9 mouse cellular contexts compared by ENCODE assay signal in the genomic region with DNA sequence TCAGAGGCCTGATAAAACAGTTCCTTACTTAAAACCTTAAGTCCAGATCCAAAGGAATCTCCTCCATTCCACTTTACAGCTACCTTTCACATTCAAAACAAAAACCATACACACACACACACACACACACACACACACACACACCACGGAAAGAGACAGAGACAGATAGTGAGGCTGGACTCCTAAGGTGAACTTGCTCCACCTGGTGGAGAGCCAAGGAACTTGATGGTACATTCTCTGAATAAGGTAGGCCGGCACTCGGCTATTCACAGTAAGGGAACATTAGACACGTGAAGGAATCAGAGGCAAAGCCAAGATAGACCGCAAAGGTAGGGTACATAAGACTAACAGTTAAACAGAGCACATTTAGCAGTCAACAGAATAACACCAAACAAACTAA. TPM values are rescaled to one million over a fixed set of nuclear protein-coding genes. Genes with fewer than 3 reads are reported as not detected.
DNase-seq lines count a peak whose midpoint lies in the region; ATAC-seq and TF ChIP-seq lines count a peak whose summit lies in the region.
"Had no signal": no experiment of that assay in that cellular context is flagged by ENCODE, and none has a peak within 500 bp of the region (broad histone marks: within the 10 kb centered on the region; RNA-seq: fewer than 3 reads in every experiment).

No protein-coding gene starts in this region.

- no peak overlapping the region for H3K27ac ChIP-seq in forebrain, postnatal 0 days (ENCODE audit: low read depth, low read length)
- no peak overlapping the region for H3K27ac ChIP-seq in hindbrain, embryonic 12.5 days
- H3K27ac ChIP-seq: macrophage had no signal

- no peaks in the 10 kb centered on the region for H3K4me1 ChIP-seq in forebrain, postnatal 0 days (ENCODE audit: insufficient read depth)
- H3K4me1 ChIP-seq in hindbrain, embryonic 12.5 days: peaks cover 10% of the 10 kb centered on the region; the same call in 1 of the 2 replicates

- H3K27me3 ChIP-seq in Patski: peaks cover 7% of the 10 kb centered on the region
- peaks cover 8% of the 10 kb centered on the region; the same call in 1 of the 2 replicates for H3K27me3 ChIP-seq in forebrain, postnatal 0 days (ENCODE audit: insufficient read depth, low read length)
- H3K27me3 ChIP-seq in hindbrain, embryonic 12.5 days: peaks cover 27% of the 10 kb centered on the region

- in situ Hi-C loops in Patski (cut with MboI; ENCODE audit: low pct_unique_long_range_greater_than_20kb): loop anchor here (5.0 to 10.0 kb wide), 2 partner anchors 88 to 241 kb away; no protein-coding TSS in a partner anchor

- POLR2A ChIA-PET in Patski (lab: Charles Lee): no interaction called here

- H3K9ac ChIP-seq in forebrain, postnatal 0 days: no peak overlapping the region
- H3K9ac ChIP-seq in hindbrain, embryonic 12.5 days: no peak overlapping the region

- ATAC-seq in Patski: no peak
- peak; percentile 88 for ATAC-seq in forebrain, postnatal 0 days
- ATAC-seq in hindbrain, embryonic 12.5 days (ENCODE audit: low FRiP score): peak; percentile 51; the same call in 1 of the 2 replicates

- H3K4me3 ChIP-seq in forebrain, postnatal 0 days (ENCODE audit: low read depth, low read length): no peak overlapping the region
- no peak overlapping the region for H3K4me3 ChIP-seq in hindbrain, embryonic 12.5 days

- WGBS in forebrain, postnatal 0 days: 2% methylated on average over 5 of the region's 5 CpGs
- WGBS in hindbrain, embryonic 12.5 days: 4% methylated on average over 5 of the region's 5 CpGs

- no peaks in the 10 kb centered on the region for H3K36me3 ChIP-seq in forebrain, postnatal 0 days (ENCODE audit: insufficient read depth)
- no peaks in the 10 kb centered on the region for H3K36me3 ChIP-seq in hindbrain, embryonic 12.5 days

- no peak for DNase-seq in Patski (ENCODE audit: low read depth, low spot score)
- DNase-seq in cerebellum, adult 11-12 months: peak; percentile 68
- DNase-seq in forebrain, postnatal 0 days: peak; percentile 92
- DNase-seq in layer of hippocampus, postnatal 10 days (ENCODE audit: low spot score in 2 of 2): peak; percentile 82 to 86
- DNase-seq in lung, postnatal 14 days: peak; percentile 89
- peak; percentile 90 for DNase-seq in retina, postnatal 1 day
- peak; percentile 88 for DNase-seq in thymus, postnatal 4 days

- H3K4me2 ChIP-seq in forebrain, postnatal 0 days (ENCODE audit: low read depth): no peak overlapping the region
- no peak overlapping the region for H3K4me2 ChIP-seq in hindbrain, embryonic 12.5 days (replicated peaks)

- CTCF ChIA-PET in Patski (lab: Charles Lee): interaction anchor here (0.9 to 1.5 kb wide), 3 partner anchors 83 to 237 kb away, joined by 3 to 7 read pairs (median 3); no protein-coding TSS in a partner anchor

- TF ChIP-seq CTCF in Patski (IDR thresholded peaks at IDR 0.05): peak; percentile 74
- peak; percentile 98 for TF ChIP-seq CTCF in forebrain, postnatal 0 days (IDR thresholded peaks at IDR 0.05; ENCODE audit: low read depth)

- no peaks in the 10 kb centered on the region for H3K9me3 ChIP-seq in forebrain, postnatal 0 days (ENCODE audit: low read length)
- H3K9me3 ChIP-seq in hindbrain, embryonic 12.5 days (replicated peaks): no peaks in the 10 kb centered on the region

RNA-seq across cellular contexts. Expression of a gene that starts 4.8 kb away (rescaled TPM):
- polyA plus RNA-seq in Patski (2021): 0.04 TPM
- 0.48 and 1.6 TPM in 2 replicates for total RNA-seq in forebrain, postnatal 0 days (2014; rRNA removed)
- polyA plus RNA-seq in forebrain, postnatal 0 days (2015; fragmentation: Nextera tagmentation; extraction: Ambion mirVana): 0.15 and 0.25 TPM in 2 replicates
- polyA plus RNA-seq in hindbrain, embryonic 12.5 days (2016; fragmentation: Nextera tagmentation; extraction: Ambion mirVana): 4.5 and 6.5 TPM in 2 replicates
- total RNA-seq in layer of hippocampus, postnatal 10 days (2021): under 1 TPM; 0.57 to 0.76 TPM

RNA-seq across cellular contexts. Expression of a gene that starts 5.3 kb away (rescaled TPM):
- 35.3 TPM for polyA plus RNA-seq in Patski (2021)
- total RNA-seq in forebrain, postnatal 0 days (2014; rRNA removed): 18.9 and 26.4 TPM in 2 replicates
- 12.2 and 15.4 TPM in 2 replicates for polyA plus RNA-seq in forebrain, postnatal 0 days (2015; fragmentation: Nextera tagmentation; extraction: Ambion mirVana)
- 65.9 and 75.6 TPM in 2 replicates for polyA plus RNA-seq in hindbrain, embryonic 12.5 days (2016; fragmentation: Nextera tagmentation; extraction: Ambion mirVana)
- 10 to 100 TPM; 23.2 to 24.5 TPM for total RNA-seq in layer of hippocampus, postnatal 10 days (2021)
